Mouse (Mus musculus): ENCODE data around the gene Top3a. TPM values are rescaled to one million over a fixed set of nuclear protein-coding genes. Genes with fewer than 3 reads are reported as not detected.

Gene Top3a
- total RNA-seq, 1 experiment from 2014 or later: 20.6 TPM

- peak; percentile 42 for ATAC-seq (ENCODE audit: extremely low read depth, insufficient number of reproducible peaks, low FRiP score, poor library complexity, severe bottlenecking)
Observed at GRCm38 (mm10) chr11:60726601-60727391, 50.4 kb downstream of the Top3a start, which contains the start of gene Flii. TSS of gene Flii (minus strand) at chr11:60727263.

DNA sequence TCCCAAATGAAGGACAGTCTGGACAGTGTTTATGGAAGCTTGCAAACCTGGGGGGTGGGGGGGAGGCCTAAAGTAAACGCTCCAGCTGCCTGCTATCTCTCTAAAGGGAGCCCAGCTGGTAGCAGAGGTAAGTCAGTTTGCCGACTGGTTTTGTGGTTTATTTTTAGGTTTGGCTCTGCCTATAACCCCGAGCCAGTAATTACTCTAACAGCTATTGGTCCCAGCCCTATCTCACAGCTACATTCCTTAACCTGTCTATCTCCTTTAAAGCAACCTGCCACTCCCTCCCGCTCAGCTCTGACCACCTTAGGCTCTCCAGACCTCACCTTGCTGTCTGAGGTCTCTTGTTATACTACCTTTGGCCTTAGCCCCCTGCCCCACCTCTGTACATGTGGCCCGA, 57.9 kb downstream of the Top3a start:
- ATAC-seq (ENCODE audit: extremely low read depth, insufficient number of reproducible peaks, low FRiP score, poor library complexity, severe bottlenecking): no peak

GRCm38 (mm10) chr11:60715833-60716232, 61.3 kb downstream of the Top3a start:
- no peak for ATAC-seq (ENCODE audit: extremely low read depth, insufficient number of reproducible peaks, low FRiP score, poor library complexity, severe bottlenecking)

DNA sequence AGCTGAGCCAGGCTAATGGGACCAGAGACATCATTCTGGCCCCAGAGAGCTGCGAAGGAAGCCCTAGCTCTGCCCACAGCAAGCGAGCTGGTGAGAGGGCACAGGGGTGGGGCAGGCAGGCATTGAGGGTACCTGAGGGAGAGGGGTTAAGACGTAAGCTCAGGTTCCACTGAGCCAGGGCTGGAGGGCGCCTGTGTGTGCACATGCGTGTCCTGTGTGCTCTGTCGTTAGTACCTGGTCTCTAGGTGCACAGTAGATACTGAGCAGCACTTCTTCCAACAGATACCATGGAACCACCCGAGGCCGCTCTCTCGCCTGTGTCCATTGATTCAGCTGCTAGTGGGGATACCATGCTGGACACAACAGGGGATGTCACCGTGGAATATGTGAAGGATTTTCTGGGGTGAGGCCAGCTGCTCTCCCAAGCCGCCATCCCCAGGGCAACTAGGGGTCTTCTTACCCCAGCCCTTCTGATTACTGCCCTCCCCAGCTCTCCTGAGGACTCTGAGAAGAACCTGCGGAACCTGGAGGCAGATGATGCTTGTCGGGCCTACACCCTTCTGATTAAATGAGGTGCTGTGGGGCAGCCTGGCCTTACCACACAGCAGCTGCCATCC, 64.4 kb downstream of the Top3a start:
- ATAC-seq (ENCODE audit: extremely low read depth, insufficient number of reproducible peaks, low FRiP score, poor library complexity, severe bottlenecking): no peak

- ATAC-seq (ENCODE audit: extremely low read depth, insufficient number of reproducible peaks, low FRiP score, poor library complexity, severe bottlenecking): no peak
Observed at GRCm38 (mm10) chr11:60712040-60712439, 65.1 kb downstream of the Top3a start.

- no peak for ATAC-seq (ENCODE audit: extremely low read depth, insufficient number of reproducible peaks, low FRiP score, poor library complexity, severe bottlenecking)
Observed at GRCm38 (mm10) chr11:60711218-60711617, 65.9 kb downstream of the Top3a start.

DNA sequence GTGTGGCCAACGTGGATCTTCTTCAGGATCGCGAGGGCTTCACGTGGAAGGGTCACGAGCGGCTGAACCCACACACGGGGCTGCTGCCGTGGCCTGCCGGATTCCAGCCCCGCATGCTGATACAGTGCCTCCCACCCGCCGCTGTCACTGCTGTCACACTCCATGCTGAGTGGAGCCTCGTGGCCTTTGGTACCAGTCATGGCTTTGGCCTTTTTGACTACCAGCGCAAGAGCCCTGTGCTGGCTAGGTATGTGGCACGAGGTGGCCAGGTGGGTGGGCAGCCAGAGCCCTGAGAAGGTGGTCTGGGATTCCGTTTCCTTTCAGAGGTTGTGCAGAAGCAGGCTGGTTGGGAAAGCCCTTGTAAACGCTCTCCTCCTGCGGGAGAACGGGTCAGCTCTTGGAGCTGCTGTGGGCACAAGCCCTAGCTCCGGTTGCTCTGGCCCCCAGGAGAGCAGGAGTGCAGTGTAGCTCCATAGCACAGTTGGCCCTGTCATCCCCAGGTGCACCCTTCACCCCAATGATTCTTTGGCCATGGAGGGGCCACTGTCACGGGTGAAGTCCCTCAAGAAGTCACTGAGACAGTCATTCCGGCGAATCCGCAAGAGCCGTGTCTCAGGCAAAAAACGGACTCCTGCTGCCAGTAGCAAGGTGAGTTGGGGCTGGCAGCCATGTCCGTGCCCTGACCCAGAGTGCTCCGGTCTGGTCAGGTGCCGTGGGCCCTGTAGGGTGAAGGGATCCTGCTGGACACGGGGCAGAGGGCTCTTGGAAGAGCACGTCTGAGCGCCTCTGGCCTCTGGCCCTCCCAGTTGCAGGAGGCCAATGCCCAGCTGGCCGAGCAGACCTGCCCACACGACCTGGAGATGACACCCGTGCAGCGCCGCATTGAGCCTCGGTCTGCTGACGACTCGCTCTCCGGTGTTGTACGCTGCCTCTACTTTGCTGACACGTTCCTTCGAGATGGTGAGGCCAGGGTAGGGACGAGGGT, 67.4 kb downstream of the Top3a start:
- no peak for ATAC-seq (ENCODE audit: extremely low read depth, insufficient number of reproducible peaks, low FRiP score, poor library complexity, severe bottlenecking)

DNA sequence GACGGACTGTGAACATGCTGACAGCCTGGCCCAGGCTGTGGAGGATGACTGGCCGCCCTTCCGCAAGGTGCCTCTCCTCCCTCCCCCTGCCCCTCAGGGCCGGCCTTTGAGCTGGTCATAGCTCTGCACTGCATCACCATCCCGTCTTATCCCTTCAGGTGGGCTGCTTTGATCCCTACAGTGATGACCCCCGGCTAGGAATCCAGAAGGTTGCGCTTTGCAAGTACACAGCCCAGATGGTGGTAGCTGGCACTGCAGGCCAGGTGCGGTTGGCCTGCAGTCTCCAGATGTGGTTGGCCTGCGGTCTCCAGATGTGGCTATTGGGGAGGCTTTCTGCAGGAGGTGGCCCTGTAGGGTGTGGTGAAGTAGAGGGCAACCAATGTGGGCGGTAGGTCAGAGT, 68.5 kb downstream of the Top3a start:
- ATAC-seq (ENCODE audit: extremely low read depth, insufficient number of reproducible peaks, low FRiP score, poor library complexity, severe bottlenecking): no peak

GRCm38 (mm10) chr11:60707672-60708071, 69.5 kb downstream of the Top3a start:
- ATAC-seq (ENCODE audit: extremely low read depth, insufficient number of reproducible peaks, low FRiP score, poor library complexity, severe bottlenecking): no peak

GRCm38 (mm10) chr11:60706696-60707480, 70.3 kb downstream of the Top3a start:
- ATAC-seq (ENCODE audit: extremely low read depth, insufficient number of reproducible peaks, low FRiP score, poor library complexity, severe bottlenecking): no peak

- ATAC-seq (ENCODE audit: extremely low read depth, insufficient number of reproducible peaks, low FRiP score, poor library complexity, severe bottlenecking): no peak
Observed at GRCm38 (mm10) chr11:60706076-60706475, 71.1 kb downstream of the Top3a start.

- ATAC-seq (ENCODE audit: extremely low read depth, insufficient number of reproducible peaks, low FRiP score, poor library complexity, severe bottlenecking): no peak
Observed at GRCm38 (mm10) chr11:60705255-60705654, 71.9 kb downstream of the Top3a start.

GRCm38 (mm10) chr11:60704023-60704880, 72.9 kb downstream of the Top3a start:
- no peak for ATAC-seq (ENCODE audit: extremely low read depth, insufficient number of reproducible peaks, low FRiP score, poor library complexity, severe bottlenecking)

GRCm38 (mm10) chr11:60703131-60703530, 74.0 kb downstream of the Top3a start:
- ATAC-seq (ENCODE audit: extremely low read depth, insufficient number of reproducible peaks, low FRiP score, poor library complexity, severe bottlenecking): peak; percentile 34; the same call in 1 of the 2 replicates

DNA sequence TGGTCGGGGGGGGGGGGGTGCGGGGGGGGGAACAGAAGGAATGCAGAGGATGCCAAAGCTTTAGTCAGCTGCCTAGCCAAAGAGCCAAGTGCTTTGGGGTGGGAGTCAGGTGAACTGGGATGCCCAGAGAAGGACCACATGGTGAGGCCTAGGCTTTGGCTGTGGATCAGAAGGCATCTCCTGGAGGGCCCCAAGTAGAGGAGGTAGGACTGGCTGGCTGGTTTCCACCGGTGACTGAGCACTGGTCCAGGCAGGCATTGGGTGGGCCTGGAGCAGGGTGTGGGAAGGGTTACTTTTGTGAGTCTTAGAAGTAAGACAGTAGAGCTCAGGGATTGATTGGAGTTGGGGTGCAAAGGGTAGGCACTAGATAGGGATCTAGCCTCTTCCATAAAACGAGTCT, 75.6 kb downstream of the Top3a start:
- ATAC-seq (ENCODE audit: extremely low read depth, insufficient number of reproducible peaks, low FRiP score, poor library complexity, severe bottlenecking): no peak

- ATAC-seq (ENCODE audit: extremely low read depth, insufficient number of reproducible peaks, low FRiP score, poor library complexity, severe bottlenecking): no peak
Observed at GRCm38 (mm10) chr11:60700320-60701185, 76.6 kb downstream of the Top3a start.

DNA sequence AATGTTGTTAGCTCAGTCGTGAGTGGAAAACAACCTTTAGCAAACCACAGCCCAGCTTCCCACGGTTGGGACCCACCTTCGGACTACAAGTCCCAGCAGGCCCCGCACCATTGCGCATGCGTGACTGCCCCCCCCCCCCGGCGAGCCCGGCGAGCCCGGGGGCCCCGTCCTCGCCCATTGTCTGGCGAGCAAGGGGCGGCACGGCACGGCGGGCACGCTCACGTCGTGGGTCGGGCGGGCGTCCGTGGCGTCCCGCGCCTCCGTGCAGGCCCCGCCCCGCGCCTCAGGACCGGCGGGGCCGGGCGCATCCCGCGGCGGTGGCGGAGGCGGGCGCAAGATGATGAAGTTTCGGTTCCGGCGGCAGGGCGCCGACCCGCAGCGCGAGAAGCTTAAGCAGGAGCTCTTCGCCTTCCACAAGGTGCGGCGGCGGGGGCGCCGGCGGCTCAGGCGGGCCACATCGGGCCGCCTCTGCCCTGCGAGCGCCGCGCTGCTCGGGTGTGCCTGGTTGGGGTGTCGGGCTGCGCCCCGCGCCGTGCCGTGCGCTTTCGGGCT, 77.6 kb downstream of the Top3a start, which contains the start of gene Llgl1:
TSS of gene Llgl1 (plus strand) at position 200 of the 552 bp plus-strand sequence.
- ATAC-seq (ENCODE audit: extremely low read depth, insufficient number of reproducible peaks, low FRiP score, poor library complexity, severe bottlenecking): peak; percentile 61

All from neutrophil, adult 5-6 weeks (primary cell).